ENCODE assay signal across 30 mouse cellular contexts in genomic region chr2:149283274-149283673, GRCm38 (mm10).
DNase-seq lines count a peak whose midpoint lies in the region; ATAC-seq and TF ChIP-seq lines count a peak whose summit lies in the region.
"Had no signal": no experiment of that assay in that cellular context is flagged by ENCODE, and none has a peak within 500 bp of the region (broad histone marks: within the 10 kb centered on the region; RNA-seq: fewer than 3 reads in every experiment).

No protein-coding gene starts in this region.

- H3K36me3 ChIP-seq in MEL (ENCODE audit: control insufficient read depth in 1 of 2, insufficient read depth in 2 of 2, low read length in 2 of 2): peaks cover 0 to 21% of the 10 kb centered on the region in 2 experiments; a peak in 2 of 4 replicates
- no peaks in the 10 kb centered on the region for H3K36me3 ChIP-seq in hindbrain, postnatal 0 days (ENCODE audit: insufficient read depth, low read length)
- no peaks in the 10 kb centered on the region for H3K36me3 ChIP-seq in heart, embryonic 11.5 days (ENCODE audit: control insufficient read depth, insufficient read depth, low read length)
- H3K36me3 ChIP-seq: heart, embryonic 10.5 days; intestine, embryonic 15.5 days; limb, embryonic 10.5 days; limb, embryonic 15.5 days; neural tube, embryonic 15.5 days had no signal

- TF ChIP-seq POLR2A in MEL (IDR thresholded peaks at IDR 0.05; ENCODE audit: control insufficient read depth in 1 of 2, insufficient read depth in 1 of 2, low read depth in 1 of 2, low read length in 2 of 2, poor library complexity in 1 of 2): no peak

- WGBS in hindbrain, postnatal 0 days: 85% methylated on average over 5 of the region's 5 CpGs
- WGBS in heart, embryonic 11.5 days (ENCODE audit: insufficient replicate concordance): 77% methylated on average over 5 of the region's 5 CpGs

- ATAC-seq in common myeloid progenitor, adult 5-6 weeks (replicated peaks; ENCODE audit: low read depth, poor library complexity, severe bottlenecking): peak; percentile 63
- peak; percentile 77 for ATAC-seq in megakaryocyte progenitor cell, adult 5-6 weeks (replicated peaks; ENCODE audit: poor library complexity)
- ATAC-seq in hindbrain, postnatal 0 days: no peak
- ATAC-seq in heart, embryonic 11.5 days (replicated peaks; ENCODE audit: insufficient number of reproducible peaks, low FRiP score, low TSS enrichment): no peak
- ATAC-seq: forebrain, postnatal 0 days; intestine, embryonic 15.5 days had no signal

- no peaks in the 10 kb centered on the region for H3K9me3 ChIP-seq in MEL (replicated peaks; ENCODE audit: insufficient read depth, low read length)
- H3K9me3 ChIP-seq in hindbrain, postnatal 0 days (ENCODE audit: low read length): 0 out of 2 replicates have a peak, but pooled peaks cover 4% of the 10 kb centered on the region
- no peaks in the 10 kb centered on the region for H3K9me3 ChIP-seq in heart, embryonic 11.5 days (replicated peaks; ENCODE audit: control insufficient read depth, low read length)
- H3K9me3 ChIP-seq: heart, embryonic 10.5 days; intestine, embryonic 15.5 days; limb, embryonic 10.5 days; limb, embryonic 15.5 days; neural tube, embryonic 15.5 days had no signal

- TF ChIP-seq RAD21 in MEL (IDR thresholded peaks at IDR 0.05; ENCODE audit: low read depth, low read length): no peak

- peak overlapping the region in 1 of 2 experiments; percentile 6; a peak in 2 of 4 replicates for H3K4me3 ChIP-seq in MEL (ENCODE audit: control insufficient read depth in 1 of 2, insufficient read depth in 1 of 2, low read depth in 2 of 2, low read length in 2 of 2)
- H3K4me3 ChIP-seq in hindbrain, postnatal 0 days (ENCODE audit: low read length): no peak overlapping the region
- H3K4me3 ChIP-seq in heart, embryonic 11.5 days (ENCODE audit: low read depth, low read length): no peak overlapping the region
- H3K4me3 ChIP-seq: erythroblast, embryonic 14.5 days; heart, embryonic 10.5 days; intestine, embryonic 15.5 days; limb, embryonic 10.5 days; limb, embryonic 15.5 days; neural tube, embryonic 15.5 days had no signal

- peaks cover 8 to 15% of the 10 kb centered on the region in 2 experiments for H3K4me1 ChIP-seq in MEL (ENCODE audit: control insufficient read depth in 1 of 2, insufficient read depth in 2 of 2, low read length in 2 of 2)
- H3K4me1 ChIP-seq in hindbrain, postnatal 0 days (ENCODE audit: insufficient read depth, low read length): no peaks in the 10 kb centered on the region
- no peaks in the 10 kb centered on the region for H3K4me1 ChIP-seq in heart, embryonic 11.5 days (ENCODE audit: control insufficient read depth, insufficient read depth, low read length)
- H3K4me1 ChIP-seq: heart, embryonic 10.5 days; intestine, embryonic 15.5 days; limb, embryonic 10.5 days; limb, embryonic 15.5 days; neural tube, embryonic 15.5 days had no signal

- DNase-seq in CD4-positive, CD25-positive, alpha-beta regulatory T cell, adult 2 months (ENCODE audit: low read depth, low spot score): peak; percentile 50
- DNase-seq in MEL (ENCODE audit: low read depth, low spot score): peak; percentile 92
- no peak for DNase-seq in heart, postnatal 14 days
- DNase-seq in kidney, adult 8-10 months: no peak
- no peak for DNase-seq in hindbrain, postnatal 0 days (ENCODE audit: low spot score)
- DNase-seq: adrenal gland, postnatal 14 days; cerebellum, adult 18-20 months; cerebellum, postnatal 10 days; forebrain, postnatal 0 days; heart, adult 11 months; heart, postnatal 4 days; kidney, adult 2 months; kidney, postnatal 10 days; layer of hippocampus, adult 9-11 months; lung, embryonic 14.5 days; lung, postnatal 36 days; midbrain, embryonic 14.5 days; retina, postnatal 1 day; right cerebral cortex, postnatal 14 days had no signal

- no peaks in the 10 kb centered on the region for H3K27me3 ChIP-seq in MEL (ENCODE audit: control insufficient read depth in 1 of 2, insufficient read depth in 2 of 2, low read length in 2 of 2)
- no peaks in the 10 kb centered on the region for H3K27me3 ChIP-seq in hindbrain, postnatal 0 days (ENCODE audit: insufficient read depth, low read length)
- H3K27me3 ChIP-seq in heart, embryonic 11.5 days (ENCODE audit: control insufficient read depth, insufficient read depth, low read length): no peaks in the 10 kb centered on the region
- H3K27me3 ChIP-seq: intestine, embryonic 15.5 days; limb, embryonic 15.5 days; neural tube, embryonic 15.5 days had no signal

- H3K4me2 ChIP-seq in hindbrain, postnatal 0 days (ENCODE audit: low read depth, low read length): no peak overlapping the region
- no peak overlapping the region for H3K4me2 ChIP-seq in heart, embryonic 11.5 days
- H3K4me2 ChIP-seq: hindbrain, embryonic 14.5 days; intestine, embryonic 15.5 days; limb, embryonic 15.5 days; lung, embryonic 14.5 days; neural tube, embryonic 15.5 days had no signal

- peak overlapping the region; percentile 88 for H3K27ac ChIP-seq in MEL (ENCODE audit: control insufficient read depth, low read depth, low read length)
- no peak overlapping the region for H3K27ac ChIP-seq in hindbrain, postnatal 0 days
- no peak overlapping the region for H3K27ac ChIP-seq in heart, embryonic 11.5 days (ENCODE audit: low read depth, low read length)
- H3K27ac ChIP-seq: heart, embryonic 10.5 days; hindbrain, embryonic 14.5 days; intestine, embryonic 15.5 days; limb, embryonic 10.5 days; limb, embryonic 15.5 days; liver, embryonic 14.5 days; neural tube, embryonic 15.5 days had no signal

- intact Hi-C loops in heart, postnatal 14 days (cut with DNase I): no loop called here

- H3K9ac ChIP-seq in MEL (ENCODE audit: control insufficient read depth, low read depth, low read length, poor library complexity, severe bottlenecking): no peak overlapping the region
- no peak overlapping the region for H3K9ac ChIP-seq in hindbrain, postnatal 0 days (replicated peaks; ENCODE audit: low read length)
- no peak overlapping the region for H3K9ac ChIP-seq in heart, embryonic 11.5 days (ENCODE audit: low read depth, low read length)
- H3K9ac ChIP-seq: forebrain, postnatal 0 days; hindbrain, embryonic 14.5 days; intestine, embryonic 15.5 days; limb, embryonic 15.5 days; liver, embryonic 14.5 days; lung, embryonic 14.5 days; neural tube, embryonic 15.5 days had no signal

- no peaks in the 10 kb centered on the region for H3K79me2 ChIP-seq in MEL (ENCODE audit: control insufficient read depth, insufficient read depth, low read length, poor library complexity)

- peak; percentile 97 for TF ChIP-seq EP300 in MEL (IDR thresholded peaks at IDR 0.05; ENCODE audit: low read depth in 1 of 2, low read length in 2 of 2)

- TF ChIP-seq CTCF in MEL (IDR thresholded peaks at IDR 0.05 in 2 of 3, conservative IDR thresholded peaks at IDR 0.05 in 1 of 3; ENCODE audit: control insufficient read depth in 1 of 3, insufficient read depth in 1 of 3, low read depth in 2 of 3, low read length in 3 of 3, poor library complexity in 1 of 3, severe bottlenecking in 1 of 3): no peak
- no peak for TF ChIP-seq CTCF in hindbrain, postnatal 0 days (IDR thresholded peaks at IDR 0.05; ENCODE audit: low read depth)

TF ChIP-seq in MEL, 35 proteins besides CTCF, POLR2A, EP300 and RAD21 (continues in another document):
- no peak for TF ChIP-seq CHD1 (IDR thresholded peaks at IDR 0.05; ENCODE audit: low read depth, low read length)
- no peak for TF ChIP-seq POLR2AphosphoS5 (IDR thresholded peaks at IDR 0.05; ENCODE audit: borderline replicate concordance, low read depth, low read length)
- peak; percentile 48; the same call in 1 of the 2 replicates for TF ChIP-seq TBP (IDR thresholded peaks at IDR 0.05; ENCODE audit: low read depth, low read length)
- no peak for TF ChIP-seq USF1 (IDR thresholded peaks at IDR 0.05; ENCODE audit: low read depth, low read length)
- no peak for TF ChIP-seq NELFE (IDR thresholded peaks at IDR 0.05; ENCODE audit: low read depth, low read length)
- no peak for TF ChIP-seq ZMIZ1 (IDR thresholded peaks at IDR 0.05; ENCODE audit: low read depth, low read length)
- TF ChIP-seq ZKSCAN1 (IDR thresholded peaks at IDR 0.05; ENCODE audit: low read depth, low read length): no peak
- TF ChIP-seq GABPA (IDR thresholded peaks at IDR 0.05; ENCODE audit: low read depth, low read length): no peak
- TF ChIP-seq MYC (IDR thresholded peaks at IDR 0.05; ENCODE audit: low read depth, low read length): no peak
- peak; percentile 74 for TF ChIP-seq TAL1 (IDR thresholded peaks at IDR 0.05; ENCODE audit: low read length)
- TF ChIP-seq ELF1 (IDR thresholded peaks at IDR 0.05; ENCODE audit: low read depth, low read length): no peak
- TF ChIP-seq ZC3H11A (IDR thresholded peaks at IDR 0.05; ENCODE audit: low read depth, low read length): 0 out of 2 replicates have a peak, but pooled peaks have one; percentile 16
- 0 out of 2 replicates have a peak, but pooled peaks have one; percentile 39 for TF ChIP-seq JUND (IDR thresholded peaks at IDR 0.05; ENCODE audit: low read depth, low read length)
- no peak for TF ChIP-seq ZNF384 (IDR thresholded peaks at IDR 0.05; ENCODE audit: low read depth, low read length)
- TF ChIP-seq GATA1 (IDR thresholded peaks at IDR 0.05; ENCODE audit: low read depth, low read length): peak; percentile 87
- peak; percentile 69; the same call in 1 of the 2 replicates for TF ChIP-seq MEF2A (IDR thresholded peaks at IDR 0.05; ENCODE audit: extremely low read depth, insufficient replicate concordance, low read depth, low read length, poor library complexity, severe bottlenecking)
- peak; percentile 88 for TF ChIP-seq MYB (IDR thresholded peaks at IDR 0.05; ENCODE audit: low read depth, low read length)
- TF ChIP-seq SMC3 (IDR thresholded peaks at IDR 0.05; ENCODE audit: low read depth, low read length): no peak
- 0 out of 2 replicates have a peak, but pooled peaks have one; percentile 14 for TF ChIP-seq HCFC1 (IDR thresholded peaks at IDR 0.05; ENCODE audit: low read depth, low read length)
- peak; percentile 81 for TF ChIP-seq TCF12 (IDR thresholded peaks at IDR 0.05; ENCODE audit: low read depth, low read length)
- no peak for TF ChIP-seq MAX (IDR thresholded peaks at IDR 0.05; ENCODE audit: low read length)
- TF ChIP-seq RCOR1 (IDR thresholded peaks at IDR 0.05; ENCODE audit: low read depth, low read length): peak; percentile 80
- TF ChIP-seq USF2 (IDR thresholded peaks at IDR 0.05; ENCODE audit: borderline replicate concordance in 1 of 2, insufficient read depth in 1 of 2, low read depth in 1 of 2, low read length in 2 of 2): no peak
- TF ChIP-seq NRF1 (IDR thresholded peaks at IDR 0.05; ENCODE audit: insufficient read depth, low read depth, low read length, poor library complexity, severe bottlenecking): no peak
- peak; percentile 96 for TF ChIP-seq ETS1 (IDR thresholded peaks at IDR 0.05; ENCODE audit: low read depth, low read length)
- peak; percentile 61; the same call in 1 of the 2 replicates for TF ChIP-seq SIN3A (IDR thresholded peaks at IDR 0.05; ENCODE audit: low read length)
- peak; percentile 84 for TF ChIP-seq MAFK (IDR thresholded peaks at IDR 0.05; ENCODE audit: borderline replicate concordance, low read depth, low read length)
- no peak for TF ChIP-seq POLR2AphosphoS2 (IDR thresholded peaks at IDR 0.05; ENCODE audit: low read length)

Comparison
In these comparisons a context has a peak if more than half of its experiments do, and no peak if none do; other contexts are left out.
1. DNase-seq: peak in CD4-positive, CD25-positive, alpha-beta regulatory T cell, adult 2 months (single experiment) and MEL (single experiment); none in heart, postnatal 14 days (0 of 2), kidney, adult 8-10 months (0 of 2) and hindbrain, postnatal 0 days (single experiment).
2. ATAC-seq: peak in common myeloid progenitor, adult 5-6 weeks (single experiment) and megakaryocyte progenitor cell, adult 5-6 weeks (single experiment); none in hindbrain, postnatal 0 days (single experiment) and heart, embryonic 11.5 days (single experiment).